ENCODE assay signal across 33 mouse cellular contexts in the genomic region with DNA sequence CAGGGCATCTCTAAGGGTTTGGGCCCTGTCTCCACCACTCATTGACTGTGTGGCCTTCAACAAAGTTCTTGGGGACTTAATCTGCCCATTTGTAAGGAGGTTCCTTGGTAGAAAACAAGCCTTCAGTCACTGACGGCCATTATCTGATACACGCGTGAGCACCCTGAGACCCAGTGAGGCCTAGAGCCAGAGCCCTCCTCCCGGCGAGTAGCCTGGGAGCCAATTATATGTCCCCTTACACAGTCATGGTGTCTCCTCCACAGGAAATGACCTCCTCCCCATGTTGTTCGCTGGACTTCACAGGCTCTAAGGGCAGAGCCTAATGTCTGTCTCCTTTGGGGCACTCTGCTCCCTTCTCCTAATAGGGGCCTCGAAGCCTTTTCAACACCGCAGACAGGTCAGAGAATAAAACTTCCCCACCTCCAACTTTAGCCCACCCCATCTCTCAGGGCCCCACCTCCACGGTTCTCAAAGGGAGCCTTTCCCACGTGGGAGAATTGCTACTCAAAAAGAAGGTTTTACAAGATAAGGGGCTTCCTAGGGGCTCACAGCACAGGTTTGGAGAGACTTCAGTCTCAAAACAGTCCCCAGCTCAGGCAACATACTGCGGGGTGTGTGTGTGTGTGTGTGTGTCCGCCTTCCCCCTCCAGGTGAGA. TPM values are rescaled to one million over a fixed set of nuclear protein-coding genes. Genes with fewer than 3 reads are reported as not detected.
A peak's percentile ranks its signal among the peaks of the same experiment; 100 is the strongest.
DNase-seq lines count a peak whose midpoint lies in the region; TF ChIP-seq lines count a peak whose summit lies in the region.
"Had no signal": no experiment of that assay in that cellular context is flagged by ENCODE, and none has a peak within 500 bp of the region (broad histone marks: within the 10 kb centered on the region; RNA-seq: fewer than 3 reads in every experiment).

No protein-coding gene starts in this region.

- intact Hi-C loops in heart, adult 2 months (cut with DNase I): no loop called here
- intact Hi-C loops in heart, postnatal 25 days (cut with DNase I): no loop called here

- DNase-seq in cerebellum, adult 2 months: no peak
- no peak for DNase-seq in cerebellum, postnatal 36 days
- no peak for DNase-seq in heart, adult 2 months
- no peak for DNase-seq in heart, postnatal 25 days (ENCODE audit: low spot score)
- DNase-seq in spleen, adult 2 months (ENCODE audit: low read depth in 1 of 2, low spot score in 2 of 2): no peak
- DNase-seq in spleen, adult 12 weeks (ENCODE audit: low spot score): no peak
- DNase-seq in left cerebral cortex, adult 11 months (ENCODE audit: low spot score): no peak
- DNase-seq: adrenal gland, postnatal 36 days; cerebellum, adult 11 months; embryo, embryonic 11 days; gastrocnemius, postnatal 10 days; heart, postnatal 4 days; kidney, adult 8-10 months; lung, embryonic 14.5 days; right cerebral cortex, adult 18-20 months; thymus, postnatal 4 days had no signal

- no peak overlapping the region for H3K4me3 ChIP-seq in cerebellum, adult 2 months (replicated peaks; ENCODE audit: insufficient read depth, low read depth, low read length)
- H3K4me3 ChIP-seq in heart, adult 2 months: no peak overlapping the region
- no peak overlapping the region for H3K4me3 ChIP-seq in spleen, adult 2 months (ENCODE audit: extremely low read depth, insufficient read depth, insufficient read length)
- H3K4me3 ChIP-seq: embryonic facial prominence, embryonic 12.5 days; heart, embryonic 10.5 days; heart, embryonic 15.5 days; hindbrain, embryonic 13.5 days; left cerebral cortex, adult 2 months had no signal

- WGBS in cerebellum, adult 2 months: 67% methylated on average over 12 of the region's 12 CpGs
- 66% methylated on average over 12 of the region's 12 CpGs for WGBS in heart, adult 2 months
- whole genome bisulfite sequencing in spleen, adult 2 months: 82% methylated on average over 12 of the region's 12 CpGs

- no peaks in the 10 kb centered on the region for H3K36me3 ChIP-seq in heart, adult 2 months (ENCODE audit: control insufficient read depth, insufficient read depth, low read length)
- peaks cover 11% of the 10 kb centered on the region; the same call in 1 of the 2 replicates for H3K36me3 ChIP-seq in spleen, adult 2 months (ENCODE audit: control insufficient read depth, insufficient read depth, low read length)

- peaks cover 25% of the 10 kb centered on the region for H3K4me1 ChIP-seq in cerebellum, adult 2 months (ENCODE audit: control insufficient read depth, insufficient read depth, low read length)
- H3K4me1 ChIP-seq in heart, adult 2 months (ENCODE audit: control insufficient read depth, insufficient read depth, low read length): peaks cover 8% of the 10 kb centered on the region
- H3K4me1 ChIP-seq in spleen, adult 2 months (ENCODE audit: control insufficient read depth, insufficient read depth, insufficient read length): peaks cover 58% of the 10 kb centered on the region

- H3K9ac ChIP-seq in heart, adult 2 months (ENCODE audit: low read depth, low read length): no peak overlapping the region
- H3K9ac ChIP-seq: embryonic facial prominence, embryonic 12.5 days; heart, embryonic 15.5 days; hindbrain, embryonic 13.5 days; liver, embryonic 14.5 days; lung, embryonic 14.5 days had no signal

- TF ChIP-seq POLR2A in cerebellum, adult 2 months (IDR thresholded peaks at IDR 0.05; ENCODE audit: borderline replicate concordance, insufficient read depth, low read length): no peak
- no peak for TF ChIP-seq POLR2A in heart, adult 2 months (IDR thresholded peaks at IDR 0.05; ENCODE audit: insufficient read depth, low read depth, low read length)
- no peak for TF ChIP-seq POLR2A in spleen, adult 2 months (IDR thresholded peaks at IDR 0.05; ENCODE audit: low read depth, low read length)

- no peaks in the 10 kb centered on the region for H3K27me3 ChIP-seq in cerebellum, adult 2 months (ENCODE audit: control insufficient read depth, insufficient read depth, low read length)
- no peaks in the 10 kb centered on the region for H3K27me3 ChIP-seq in heart, adult 2 months (ENCODE audit: control insufficient read depth, insufficient read depth, low read length)
- no peaks in the 10 kb centered on the region for H3K27me3 ChIP-seq in spleen, adult 2 months (ENCODE audit: control insufficient read depth, insufficient read depth, low read length)
- H3K27me3 ChIP-seq: embryonic facial prominence, embryonic 12.5 days; heart, embryonic 15.5 days; hindbrain, embryonic 13.5 days had no signal

- no peak for TF ChIP-seq CTCF in cerebellum, adult 2 months (IDR thresholded peaks at IDR 0.05; ENCODE audit: borderline replicate concordance, insufficient read depth, low read depth, low read length)
- no peak for TF ChIP-seq CTCF in heart, adult 2 months (IDR thresholded peaks at IDR 0.05)
- TF ChIP-seq CTCF in spleen, adult 2 months (IDR thresholded peaks at IDR 0.05; ENCODE audit: extremely low read depth, insufficient read depth, insufficient read length, insufficient replicate concordance): no peak

- H3K27ac ChIP-seq in cerebellum, adult 2 months (ENCODE audit: insufficient read depth, low read length): peak overlapping the region; percentile 68
- H3K27ac ChIP-seq in heart, adult 2 months: peak overlapping the region; percentile 1; the same call in 1 of the 2 replicates
- peak overlapping the region; percentile 55 for H3K27ac ChIP-seq in spleen, adult 2 months (ENCODE audit: insufficient read depth, low read length)
- H3K27ac ChIP-seq: embryonic facial prominence, embryonic 12.5 days; heart, embryonic 10.5 days; heart, embryonic 15.5 days; hindbrain, embryonic 13.5 days; kidney, postnatal 0 days; left cerebral cortex, adult 2 months; liver, embryonic 14.5 days had no signal

- no peak for TF ChIP-seq EP300 in heart, adult 2 months (IDR thresholded peaks at IDR 0.05; ENCODE audit: insufficient read depth, low read depth, low read length)

- no peaks in the 10 kb centered on the region for H3K79me2 ChIP-seq in heart, adult 2 months (replicated peaks; ENCODE audit: control insufficient read depth, insufficient read depth, low read length)

RNA-seq across cellular contexts. Expression of a gene that starts 1.9 kb away (rescaled TPM):
- polyA plus RNA-seq in cerebellum, adult 2 months (2012; rRNA removed): 240 and 294 TPM in 2 replicates
- 10 to 100 TPM; 43.9 to 45.1 TPM for total RNA-seq in heart, adult 2 months (2021)
- polyA plus RNA-seq in heart, adult 2 months (2012; rRNA removed): 83.3 and 95.0 TPM in 2 replicates
- 10 to 100 TPM; 53.4 to 57.6 TPM for total RNA-seq in heart, postnatal 25 days (2021)
- 386 and 394 TPM in 2 replicates for polyA plus RNA-seq in spleen, adult 2 months (2012; rRNA removed)

RNA-seq across cellular contexts. Expression of a gene that starts 2.7 kb away (rescaled TPM):
- polyA plus RNA-seq in cerebellum, adult 2 months (2012; rRNA removed): 0.06 and 0.16 TPM in 2 replicates
- not detected for total RNA-seq in heart, adult 2 months (2021)
- 0.21 TPM in 1 of 2 replicates, not detected in the other for polyA plus RNA-seq in heart, adult 2 months (2012; rRNA removed)
- under 1 TPM in 1 of 2 experiments, not detected in 1; 0.31 TPM for total RNA-seq in heart, postnatal 25 days (2021)
- polyA plus RNA-seq in spleen, adult 2 months (2012; rRNA removed): 1.9 and 2.2 TPM in 2 replicates
- total RNA-seq: gastrocnemius, postnatal 10 days; left cerebral cortex, postnatal 25 days had no signal
- polyA plus RNA-seq: embryonic facial prominence, embryonic 12.5 days; heart, embryonic 10.5 days; heart, embryonic 15.5 days; midbrain, embryonic 11.5 days; neural tube, embryonic 11.5 days; stomach, embryonic 14.5 days had no signal

RNA-seq across cellular contexts. Expression of a gene that starts 6.9 kb away (rescaled TPM):
- 0.11 and 0.13 TPM in 2 replicates for polyA plus RNA-seq in cerebellum, adult 2 months (2012; rRNA removed)
- total RNA-seq in heart, adult 2 months (2021): under 1 TPM in 1 of 2 experiments, not detected in 1; 0.05 TPM
- 0.12 TPM in 2 replicates for polyA plus RNA-seq in heart, adult 2 months (2012; rRNA removed)
- total RNA-seq in heart, postnatal 25 days (2021): not detected
- polyA plus RNA-seq in spleen, adult 2 months (2012; rRNA removed): 0.09 and 0.11 TPM in 2 replicates
- total RNA-seq: adrenal gland, adult 18-20 months; gastrocnemius, postnatal 10 days; layer of hippocampus, postnatal 10 days; left cerebral cortex, adult 2 months; left cerebral cortex, postnatal 25 days; megakaryocyte, adult 5-6 weeks; MEL had no signal
- polyA plus RNA-seq: embryonic facial prominence, embryonic 12.5 days; forebrain, embryonic 16.5 days; heart, embryonic 10.5 days; heart, embryonic 15.5 days; hindbrain, embryonic 13.5 days; large intestine, adult 2 months; liver, embryonic 14.5 days; lung, embryonic 14.5 days; midbrain, embryonic 11.5 days; neural tube, embryonic 11.5 days; stomach, embryonic 14.5 days had no signal

RNA-seq across cellular contexts. Expression of a gene that starts 6.9 kb away (rescaled TPM):
- 0.98 and 1.2 TPM in 2 replicates for polyA plus RNA-seq in cerebellum, adult 2 months (2012; rRNA removed)
- total RNA-seq in heart, adult 2 months (2021): 1 to 10 TPM; 1.1 to 1.7 TPM
- 2.2 and 6.4 TPM in 2 replicates for polyA plus RNA-seq in heart, adult 2 months (2012; rRNA removed)
- total RNA-seq in heart, postnatal 25 days (2021): 1 to 10 TPM in 1 of 2 experiments, under 1 TPM in 1; 0.94 to 1.5 TPM
- polyA plus RNA-seq in spleen, adult 2 months (2012; rRNA removed): 631 and 1,026 TPM in 2 replicates
- polyA plus RNA-seq: forebrain, embryonic 16.5 days had no signal

RNA-seq across cellular contexts. Expression of a gene that starts 16.7 kb away (rescaled TPM):
- 93.6 and 95.0 TPM in 2 replicates for polyA plus RNA-seq in cerebellum, adult 2 months (2012; rRNA removed)
- 10 to 100 TPM; 14.7 to 18.2 TPM for total RNA-seq in heart, adult 2 months (2021)
- 29.5 and 32.9 TPM in 2 replicates for polyA plus RNA-seq in heart, adult 2 months (2012; rRNA removed)
- total RNA-seq in heart, postnatal 25 days (2021): 10 to 100 TPM; 16.5 to 16.8 TPM
- 40.7 and 51.5 TPM in 2 replicates for polyA plus RNA-seq in spleen, adult 2 months (2012; rRNA removed)

Comparison
In these comparisons a context has a peak if more than half of its experiments do, and no peak if none do; other contexts are left out.
1. H3K27ac ChIP-seq: peak in every context shown above with its lines; median percentile 68 in cerebellum, adult 2 months; 55 in spleen, adult 2 months; 1 in heart, adult 2 months.